Mouse (Mus musculus) 416B (cell line): ENCODE measurements around the gene Cyp2c70.
"Not testable (repeated sequence)": the region's sequence is repeated elsewhere in the genome, so short reads cannot be mapped to it uniquely, and the experiment has no call there.

Source experiments
- DNase-seq: peaks from one replicate; pipeline ENCODE4 v3.0.0; 2011; ENCODE audit warnings: low read depth

Gene Cyp2c70

GRCm38 (mm10) chr19:40187160-40187559, at the start of gene Cyp2c70:
Gene Cyp2c70 (minus strand): TSS chr19:40187333.
- DNase-seq, result no peak

DNA sequence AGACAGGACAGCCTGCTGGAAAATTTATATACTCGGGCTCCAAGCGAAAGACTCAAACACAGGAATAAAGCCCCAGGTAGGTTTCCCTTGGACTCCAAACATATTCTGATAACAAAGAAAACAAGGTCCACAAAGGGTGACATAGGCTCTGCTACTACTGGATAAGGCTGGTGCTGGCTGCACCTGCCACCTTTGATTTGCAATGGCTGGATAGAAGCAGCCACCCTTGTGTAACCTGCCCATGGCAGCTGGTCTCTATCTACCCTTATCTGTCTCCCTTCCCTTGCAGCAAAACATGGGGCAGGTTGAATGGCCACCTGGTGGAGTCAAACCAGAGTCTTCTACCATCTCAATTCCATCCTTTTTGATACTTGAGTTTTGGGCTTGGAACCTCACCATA, 45.4 kb upstream of the Cyp2c70 start:
- no peak for DNase-seq

DNA sequence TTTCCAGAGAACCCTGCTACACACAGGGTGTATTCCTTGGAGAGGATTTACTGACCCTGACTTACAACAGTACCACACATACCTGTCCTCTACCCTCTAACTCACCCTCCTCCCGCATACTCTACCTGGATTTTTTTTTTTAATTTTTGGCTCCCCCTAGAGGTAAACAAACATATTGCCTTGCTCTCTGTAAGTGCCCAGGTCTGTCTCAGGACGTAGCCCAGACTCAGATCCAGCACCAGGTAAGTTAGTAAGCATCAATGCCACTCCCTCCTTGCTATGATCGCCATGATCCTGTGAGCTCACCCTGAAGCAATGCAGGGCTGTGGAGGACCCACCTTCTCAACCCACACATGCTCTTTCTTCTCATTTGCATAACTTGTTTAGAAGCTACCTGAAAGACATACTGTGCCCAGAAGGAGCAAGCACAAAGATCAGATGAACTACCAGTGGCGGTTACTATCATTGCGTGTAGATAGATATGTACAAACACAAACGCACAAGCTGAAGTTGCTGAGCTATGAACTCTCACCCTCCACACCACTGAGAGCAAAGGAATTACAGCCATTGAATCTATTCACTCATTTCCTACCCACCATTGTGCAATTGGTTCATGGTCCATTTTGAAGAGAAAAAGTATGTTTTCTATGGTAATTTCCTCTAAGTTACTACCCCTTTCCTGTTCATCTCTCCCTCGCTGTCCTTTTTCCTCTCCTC, 44.9 kb upstream of the Cyp2c70 start:
- DNase-seq, result peak; percentile 20

DNA sequence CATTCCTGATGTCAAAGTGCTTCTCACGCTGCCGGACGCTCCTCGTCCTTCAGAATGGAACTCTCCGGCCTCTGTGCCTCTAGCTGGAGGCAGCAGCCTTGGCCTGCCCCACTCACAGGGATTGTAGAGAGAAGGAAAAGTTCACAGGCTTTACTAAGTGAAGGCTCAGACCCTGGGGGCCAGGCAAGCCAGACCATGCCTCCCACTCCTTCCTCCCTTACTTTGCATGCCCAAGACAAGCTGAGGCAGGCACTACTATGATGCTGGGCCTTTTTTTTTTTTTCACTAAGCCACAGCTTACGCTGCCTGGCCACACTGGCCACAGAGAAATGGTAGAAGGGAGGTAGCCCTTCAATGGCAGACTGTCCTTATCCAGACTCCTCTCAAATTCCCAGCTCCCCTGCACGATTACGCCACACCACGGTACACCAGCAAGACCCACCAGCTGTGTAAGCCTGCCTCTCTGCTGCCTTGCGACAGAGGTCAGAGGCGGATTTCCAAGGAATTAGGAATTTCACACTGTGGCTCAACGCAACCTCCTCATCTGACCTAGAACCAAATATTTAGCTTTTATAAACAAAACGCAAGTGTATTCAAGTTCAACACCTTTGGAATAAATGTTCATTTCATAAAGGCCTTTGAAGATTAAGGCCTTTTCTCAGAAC, 44.1 kb upstream of the Cyp2c70 start:
- no peak for DNase-seq

DNA sequence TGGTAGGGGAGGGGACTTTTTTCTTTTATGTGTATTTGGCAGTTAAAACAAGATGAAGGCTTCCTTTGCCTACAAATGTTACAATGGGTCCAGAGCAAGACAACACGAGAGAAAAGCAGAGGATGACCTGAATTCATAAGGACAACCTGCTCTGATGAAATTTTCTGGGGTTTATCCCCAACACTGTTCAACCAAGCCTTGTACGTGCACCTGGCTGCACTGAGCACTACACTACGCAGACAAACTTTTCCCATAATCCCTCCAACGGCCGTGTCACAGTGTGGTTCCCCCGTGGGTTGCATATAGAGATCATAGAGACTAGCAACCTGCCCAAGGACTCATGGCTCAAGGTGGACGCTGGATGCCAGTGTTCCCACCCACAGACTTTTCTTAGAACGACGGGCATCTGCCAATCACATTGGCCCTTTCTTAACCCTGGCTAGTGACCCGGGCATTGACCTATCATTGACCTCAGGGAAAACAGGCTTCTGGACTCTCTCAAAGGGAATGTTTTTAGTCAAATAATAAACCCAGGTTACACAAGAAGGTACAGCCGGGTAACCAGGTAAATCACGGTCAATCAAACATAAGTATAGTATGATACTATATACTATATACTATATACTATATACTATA, 39.5 kb upstream of the Cyp2c70 start:
- DNase-seq, result no peak

DNA sequence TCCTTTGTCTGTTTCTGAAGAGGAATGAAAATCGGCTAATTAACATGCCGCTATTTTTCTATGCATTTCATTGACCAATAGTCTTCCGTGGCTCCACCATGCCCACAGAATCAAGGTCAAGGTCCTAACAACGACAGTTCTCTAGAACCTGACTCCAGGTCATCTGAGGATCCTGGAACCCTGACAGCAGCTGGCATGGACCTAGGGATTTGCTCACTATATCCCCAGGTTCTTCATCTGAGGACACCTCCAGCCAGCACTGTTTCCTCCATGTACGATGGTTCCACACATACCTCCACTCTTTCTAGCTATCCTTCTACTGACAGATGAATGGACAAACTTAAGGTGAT, 38.6 kb upstream of the Cyp2c70 start:
- no peak for DNase-seq

GRCm38 (mm10) chr19:40225102-40225760, 38.1 kb upstream of the Cyp2c70 start:
- peak; percentile 57 for DNase-seq

DNA sequence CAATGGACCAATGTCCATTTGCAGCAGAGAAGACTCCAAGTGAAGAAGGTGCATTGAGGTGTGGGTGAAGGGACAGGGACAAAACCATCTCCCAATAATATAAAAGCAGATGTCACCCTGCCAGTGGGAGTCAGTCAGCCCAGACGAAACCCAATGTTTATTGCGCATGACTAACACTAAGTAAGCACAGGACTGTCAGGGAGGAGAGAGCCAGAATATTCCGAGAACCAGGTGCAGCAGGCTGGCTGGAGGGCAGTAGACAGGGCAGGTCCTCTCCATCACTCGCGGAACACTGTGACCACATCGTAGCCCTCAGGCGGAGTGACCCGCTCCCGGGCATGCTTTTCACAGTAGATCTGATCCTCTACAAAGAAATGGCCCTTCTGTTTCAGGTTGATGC, 35.2 kb upstream of the Cyp2c70 start:
- DNase-seq, result not testable (repeated sequence)

GRCm38 (mm10) chr19:40220878-40221277, 33.7 kb upstream of the Cyp2c70 start:
- no peak for DNase-seq

GRCm38 (mm10) chr19:40202947-40203346, 15.8 kb upstream of the Cyp2c70 start:
- DNase-seq, result not testable (repeated sequence)

GRCm38 (mm10) chr19:40190596-40190995, 3.5 kb upstream of the Cyp2c70 start:
- DNase-seq, result no peak

GRCm38 (mm10) chr19:40183600-40183999, 3.5 kb downstream of the Cyp2c70 start:
- no peak for DNase-seq

GRCm38 (mm10) chr19:40178311-40178710, 8.8 kb downstream of the Cyp2c70 start:
- no peak for DNase-seq

DNA sequence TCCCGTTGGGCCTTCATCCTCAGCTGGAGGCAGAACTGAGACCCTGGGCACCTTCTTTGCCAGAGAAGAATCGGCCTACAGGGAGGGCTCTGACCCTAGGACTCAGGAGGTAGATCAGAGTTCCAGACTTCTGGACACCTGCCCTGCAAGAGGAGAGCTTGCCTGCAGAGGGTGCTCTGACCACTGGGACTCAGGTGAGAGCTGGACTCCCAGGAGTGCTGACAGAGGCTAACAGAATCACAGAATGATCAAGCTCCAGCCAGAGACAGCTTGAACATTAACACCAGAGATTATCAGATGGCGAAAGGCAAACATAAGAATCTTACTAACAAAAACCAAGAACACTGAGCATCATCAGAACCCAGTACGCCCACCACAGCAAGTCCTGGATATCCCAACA, 18.7 kb downstream of the Cyp2c70 start:
- not testable (repeated sequence) for DNase-seq

DNA sequence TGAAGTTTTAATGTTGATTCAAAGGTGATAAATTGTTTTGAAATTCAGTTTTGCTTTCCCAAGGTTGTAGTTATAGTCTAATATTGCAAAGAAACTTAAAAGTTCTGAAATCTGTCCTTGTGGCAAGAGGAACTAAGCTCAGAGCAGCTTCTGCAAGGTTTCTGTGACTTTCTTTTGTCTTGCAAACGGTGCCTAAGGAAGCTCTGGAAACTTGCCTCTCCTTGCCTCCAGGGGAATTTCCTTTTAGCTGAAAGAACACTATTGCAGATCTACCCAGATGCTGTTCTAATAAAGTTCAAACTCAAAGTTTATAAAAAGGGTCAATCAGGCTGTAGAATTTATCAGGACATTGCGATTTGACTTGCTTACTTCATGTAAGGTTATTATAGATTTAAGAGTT, 60.1 kb downstream of the Cyp2c70 start:
- not testable (repeated sequence) for DNase-seq

- DNase-seq, result not testable (repeated sequence)
Measured at GRCm38 (mm10) chr19:40125165-40125564, 62.0 kb downstream of the Cyp2c70 start.

GRCm38 (mm10) chr19:40119624-40120023, 67.5 kb downstream of the Cyp2c70 start:
- not testable (repeated sequence) for DNase-seq
